Mouse (Mus musculus) thymus, postnatal 36 days (tissue): ENCODE data around the gene Tnni3k.

Experiments
- DNase-seq, 2 experiments: peaks; one replicate each; pipeline ENCODE4 v3.0.0; 2022; ENCODE audit warnings: mixed read lengths in 2 of 2

The Tnni3k gene

GRCm38 (mm10) chr3:155055231-155055916 lies at the start of gene Tnni3k:
Gene Tnni3k (minus strand): TSS chr3:155055407.
- no peak for DNase-seq

- no peak for DNase-seq
Measured at GRCm38 (mm10) chr3:155099266-155099665, 44.1 kb upstream of the Tnni3k start.

GRCm38 (mm10) chr3:155093116-155093956 lies 38.1 kb upstream of the Tnni3k start, which contains the start of the genes Fpgt and Lrriq3:
Gene Fpgt (minus strand): TSS chr3:155093403.
Gene Lrriq3 (plus strand): TSS chr3:155093434.
- DNase-seq = peak; percentile 76 to 84

DNA sequence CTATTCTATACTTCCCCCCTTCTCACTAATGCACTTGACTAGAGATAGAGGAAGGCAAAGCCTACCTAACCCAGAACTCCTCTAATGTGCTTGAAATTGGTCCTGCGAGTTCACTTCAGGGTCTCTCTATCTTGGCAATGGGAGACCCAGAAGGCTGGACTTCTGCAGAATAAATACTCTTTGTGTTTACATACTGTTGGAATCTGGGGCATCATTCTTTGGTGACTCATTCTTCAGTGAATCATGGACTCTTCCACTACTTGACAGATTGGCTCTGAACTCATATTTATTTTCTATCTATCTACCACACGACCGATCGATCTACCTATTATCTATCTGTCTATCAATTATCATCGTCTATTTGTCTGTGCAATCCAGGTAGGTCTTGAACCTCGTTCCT lies 36.9 kb upstream of the Tnni3k start:
- DNase-seq = no peak

- DNase-seq = no peak
Measured at GRCm38 (mm10) chr3:155077908-155078307, 22.7 kb upstream of the Tnni3k start.

GRCm38 (mm10) chr3:155059449-155059822 lies 4.2 kb upstream of the Tnni3k start:
- no peak for DNase-seq

- DNase-seq = no peak
Measured at GRCm38 (mm10) chr3:155058800-155059448, 3.7 kb upstream of the Tnni3k start.

DNA sequence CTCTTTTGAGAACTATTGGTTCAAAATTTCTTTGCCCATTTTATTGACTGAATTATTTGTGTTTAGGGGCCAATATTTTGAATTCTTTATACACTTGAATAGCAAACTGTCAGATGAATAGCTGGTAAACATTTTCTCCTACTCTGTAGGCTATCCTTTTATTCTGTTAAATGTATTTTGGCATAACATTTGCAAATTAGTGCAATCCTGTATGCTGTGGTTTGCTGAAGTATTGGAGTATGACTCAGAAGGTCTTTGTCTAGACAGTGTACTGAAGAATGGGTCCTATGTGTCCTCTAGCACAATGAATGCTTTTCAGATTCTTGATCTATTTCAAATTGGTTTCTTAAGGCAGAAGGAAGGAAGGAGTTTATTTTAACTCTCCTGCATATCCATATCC lies 2.4 kb upstream of the Tnni3k start:
- DNase-seq = no peak

GRCm38 (mm10) chr3:155056606-155057005 lies 1.4 kb upstream of the Tnni3k start:
- no peak for DNase-seq

GRCm38 (mm10) chr3:155053189-155053588 lies 2.0 kb downstream of the Tnni3k start:
- no peak for DNase-seq

- no peak for DNase-seq
Measured at GRCm38 (mm10) chr3:155052021-155052420, 3.2 kb downstream of the Tnni3k start.

GRCm38 (mm10) chr3:155039012-155039836 lies 16.0 kb downstream of the Tnni3k start:
- no peak for DNase-seq

DNA sequence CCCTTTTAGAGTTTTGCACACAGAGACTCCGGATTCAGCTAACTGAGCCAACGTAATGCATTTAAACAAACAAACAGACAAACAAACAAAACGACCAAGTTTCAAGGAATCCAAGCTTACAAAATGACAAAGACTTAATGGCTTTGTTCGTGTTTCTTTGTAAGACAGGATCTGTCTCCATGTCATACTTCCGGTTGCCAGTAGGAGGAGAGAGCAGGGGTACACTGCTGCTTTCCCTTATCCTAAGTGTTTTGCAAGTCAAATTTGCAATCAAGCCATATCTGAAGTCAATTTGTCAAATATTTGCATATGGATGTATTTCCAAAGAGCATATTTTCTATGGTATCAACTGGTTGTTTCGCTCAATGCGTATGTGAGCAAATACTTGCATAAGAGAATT lies 20.9 kb downstream of the Tnni3k start:
- no peak for DNase-seq

DNA sequence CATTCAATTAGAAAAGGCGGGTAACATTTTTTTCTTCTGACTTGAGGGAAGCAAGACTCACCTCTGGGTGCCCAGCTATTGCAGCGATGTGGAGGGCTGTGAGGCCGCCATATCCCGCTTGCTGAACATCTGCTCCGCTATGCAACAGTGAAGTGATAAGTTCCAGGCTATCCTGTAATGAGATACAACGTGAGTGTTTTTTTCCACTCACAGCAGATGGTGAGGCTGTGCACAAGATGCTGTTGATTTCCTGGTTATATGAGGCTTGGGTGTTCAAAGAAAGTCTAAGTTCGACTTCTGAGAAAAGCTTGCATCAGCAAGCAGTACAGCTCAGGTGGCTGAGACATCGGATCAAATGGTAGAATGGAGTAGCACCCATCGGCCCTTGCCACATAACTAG lies 25.0 kb downstream of the Tnni3k start:
- DNase-seq = no peak

- DNase-seq = no peak
Measured at GRCm38 (mm10) chr3:155002781-155003180, 52.4 kb downstream of the Tnni3k start.

- no peak for DNase-seq
Measured at GRCm38 (mm10) chr3:155001056-155001455, 54.2 kb downstream of the Tnni3k start.

DNA sequence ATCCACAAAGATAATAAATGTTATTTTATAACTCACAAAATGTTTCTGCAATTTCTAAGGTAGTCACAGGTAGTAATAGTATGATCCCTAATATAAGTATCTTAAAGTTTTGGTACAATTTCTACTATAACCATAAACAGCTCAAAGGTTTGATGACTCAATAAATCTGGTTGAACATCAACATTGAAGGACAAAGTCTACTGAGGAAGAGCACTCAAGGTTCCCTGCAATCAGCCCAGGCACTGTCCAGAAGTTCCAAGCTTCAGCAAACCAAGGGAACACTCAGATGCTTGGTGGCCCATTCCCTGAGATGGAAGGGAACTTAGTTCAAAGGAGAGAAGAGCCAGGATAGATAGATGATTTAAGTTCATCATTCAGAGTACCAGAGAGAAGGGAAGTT lies 62.5 kb downstream of the Tnni3k start:
- DNase-seq = no peak

- DNase-seq = no peak
Measured at GRCm38 (mm10) chr3:154979101-154979500, 76.1 kb downstream of the Tnni3k start.

- no peak for DNase-seq
Measured at GRCm38 (mm10) chr3:154971626-154972025, 83.6 kb downstream of the Tnni3k start.

DNA sequence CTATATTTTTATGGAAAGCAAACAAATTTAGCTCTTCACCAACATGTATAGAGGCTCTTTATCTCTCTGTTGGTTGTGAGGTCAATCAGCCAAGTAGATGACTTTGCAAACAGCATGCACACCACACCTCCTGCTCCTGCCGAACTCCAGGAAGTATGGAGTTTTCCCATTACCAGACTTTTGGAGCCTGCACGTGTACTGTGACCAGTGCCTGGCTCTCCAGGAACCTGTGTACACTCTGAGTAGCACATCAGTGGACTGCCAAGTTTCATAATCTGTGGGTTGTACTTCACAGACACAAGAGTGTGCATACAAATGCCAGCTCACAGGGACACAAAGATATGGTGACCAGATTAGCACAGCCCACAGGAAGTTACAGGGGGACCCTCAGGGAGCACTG lies 84.2 kb downstream of the Tnni3k start:
- DNase-seq = no peak

DNA sequence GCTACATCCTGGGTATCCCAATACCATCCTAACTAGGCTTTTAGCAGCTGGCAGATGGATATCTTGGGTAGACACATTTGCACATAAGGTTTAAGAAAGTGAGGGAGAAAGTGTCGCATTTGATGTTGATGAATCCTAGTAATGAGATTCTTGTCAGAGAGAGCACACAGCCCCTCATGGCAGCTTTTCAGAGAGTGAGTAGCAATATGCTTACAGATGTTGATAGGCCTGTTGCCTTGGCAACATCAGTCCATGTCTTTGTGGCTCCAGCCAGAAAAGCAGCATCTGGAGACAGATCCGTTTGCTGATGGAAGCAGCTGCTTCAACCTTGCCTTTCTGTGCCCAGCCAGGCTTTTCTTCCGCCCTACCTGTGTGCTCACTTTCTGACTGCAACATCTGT lies 93.9 kb downstream of the Tnni3k start:
- DNase-seq = no peak

DNA sequence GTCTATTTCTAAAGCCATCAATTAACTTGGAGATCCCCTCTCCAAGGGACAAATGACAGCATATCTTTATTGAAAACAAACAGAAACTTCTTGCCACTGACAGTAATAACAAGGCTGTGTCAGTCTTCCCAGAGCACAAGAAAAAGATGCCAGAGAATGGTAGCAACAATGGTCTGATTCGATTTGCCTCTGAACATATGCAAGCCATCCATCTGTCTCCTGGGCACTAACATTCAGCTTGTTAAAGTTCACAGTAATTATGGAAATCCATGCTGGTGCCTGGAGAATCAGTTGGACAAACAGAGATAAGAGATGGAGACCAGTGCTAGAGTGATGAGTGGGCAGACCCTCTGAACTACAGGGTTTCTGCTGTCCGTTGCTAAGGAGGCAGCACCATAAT lies 102.1 kb downstream of the Tnni3k start:
- DNase-seq = no peak

DNA sequence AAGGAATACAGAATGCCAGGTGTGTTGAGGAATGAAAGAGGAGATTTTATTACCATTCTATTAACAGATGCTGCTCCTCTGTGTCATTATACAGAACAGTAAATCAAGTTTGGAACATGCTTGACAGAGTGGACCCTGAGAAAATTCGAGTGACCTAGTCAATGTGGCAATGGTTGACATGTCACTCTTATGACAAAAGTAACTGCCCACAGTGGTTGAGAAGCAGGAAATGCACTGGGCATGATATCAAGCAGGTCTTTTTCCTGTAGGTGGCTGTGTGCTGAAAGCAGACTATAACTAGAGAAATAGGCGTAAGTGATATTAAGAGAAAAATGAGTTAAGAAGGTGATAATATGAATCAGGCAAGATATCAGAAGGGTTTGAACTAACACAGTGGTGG lies 105.7 kb downstream of the Tnni3k start:
- no peak for DNase-seq
